Mouse (Mus musculus): ENCODE data around the gene Gm49396.

- TF ChIP-seq GATA1 (IDR thresholded peaks at IDR 0.05; ENCODE audit: borderline replicate concordance, low read length) (no peak), FLI1 (IDR thresholded peaks at IDR 0.05; ENCODE audit: low read length) (no peak)
Measured at GRCm38 (mm10) chr7:30540572-30540971, 22.6 kb upstream of the Gm49396 start.
